Mouse (Mus musculus): ENCODE measurements around the gene Zfp2. TPM values are rescaled to one million over a fixed set of nuclear protein-coding genes. Genes with fewer than 3 reads are reported as not detected.
A peak's percentile ranks its signal among the peaks of the same experiment; 100 is the strongest.

Zfp2 gene
- 2.1 and 2.7 TPM in 2 replicates for polyA plus RNA-seq (2015; fragmentation: Nextera tagmentation; extraction: Ambion mirVana)

DNA sequence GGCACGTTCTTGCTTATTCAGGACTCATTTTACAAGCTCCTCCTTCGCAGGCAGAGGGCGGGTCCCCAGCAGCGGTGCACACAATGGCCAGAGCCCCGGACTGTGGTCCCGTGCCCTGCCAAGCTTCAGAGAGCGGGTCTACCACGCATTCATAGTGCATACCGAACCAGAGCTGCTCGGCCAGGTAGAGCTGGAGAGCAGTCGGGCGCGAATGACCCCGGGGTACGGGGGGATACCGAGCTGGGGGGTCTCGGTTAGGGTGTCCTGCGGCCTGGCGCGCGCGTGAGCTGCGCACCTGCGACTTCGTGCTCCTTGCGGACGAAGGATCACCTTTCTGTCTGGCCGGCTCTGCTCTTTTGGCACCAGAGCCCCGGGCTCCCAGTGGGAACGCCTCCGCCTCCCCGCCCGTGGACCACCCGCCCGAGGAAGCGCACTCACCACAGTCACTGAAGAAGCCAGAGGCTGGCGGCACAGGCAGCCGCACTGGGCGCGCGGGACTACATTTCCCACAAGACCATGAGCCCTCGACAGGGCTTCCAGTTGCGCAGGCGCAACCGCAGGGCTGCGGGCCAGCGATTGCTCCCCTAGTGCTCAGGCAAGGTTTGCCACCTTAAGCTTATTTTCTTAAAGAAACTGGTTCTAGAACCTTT is at the start of gene Zfp2:
Gene Zfp2 (minus strand): TSS at position 495 of the 650 bp plus-strand sequence.
- no peak within 1 kb of the TSS for H3K27ac ChIP-seq (ENCODE audit: low read depth, low read length)
- H3K4me2 ChIP-seq (replicated peaks; ENCODE audit: low read depth) = peak within 1 kb of the TSS; percentile 90
- H3K36me3 ChIP-seq (ENCODE audit: control insufficient read depth, insufficient read depth) = 0 out of 2 replicates have a peak, but pooled peaks cover under 1% of the 10 kb centered on the region
- no peaks in the 10 kb centered on the region for H3K4me1 ChIP-seq (replicated peaks; ENCODE audit: control insufficient read depth, insufficient read depth, low read length)
- H3K27me3 ChIP-seq (replicated peaks; ENCODE audit: control insufficient read depth, insufficient read depth, low read length) = no peaks in the 10 kb centered on the region
- peak within 1 kb of the TSS; percentile 87 for H3K4me3 ChIP-seq (ENCODE audit: low read depth, low read length)
- peak; percentile 97 for ATAC-seq
- peak; percentile 82 for TF ChIP-seq CTCF (IDR thresholded peaks at IDR 0.05; ENCODE audit: low read depth)
- WGBS = under 1% methylated on average over 47 of the region's 47 CpGs
- peak within 1 kb of the TSS; percentile 60 for H3K9ac ChIP-seq (ENCODE audit: low read depth, low read length)
- H3K9me3 ChIP-seq (ENCODE audit: control insufficient read depth) = no peaks in the 10 kb centered on the region

DNA sequence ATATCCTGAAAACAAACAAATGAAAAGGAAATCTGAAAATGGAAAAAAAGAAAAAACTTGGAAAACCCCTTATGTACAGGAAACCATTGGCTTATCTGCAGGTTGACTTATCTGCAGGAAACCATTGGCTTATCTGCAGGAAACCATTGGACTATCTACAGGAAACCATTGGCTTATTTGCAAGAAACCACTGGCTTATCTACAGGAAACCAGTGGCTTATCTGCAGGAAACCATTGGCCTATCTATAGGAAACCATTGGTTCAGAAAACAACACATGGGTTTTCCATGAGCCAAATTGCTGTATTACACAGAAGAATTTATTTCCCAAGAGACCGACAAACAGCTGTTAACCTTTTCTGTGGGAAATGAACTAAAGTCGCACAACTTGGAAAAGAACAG is 48.9 kb upstream of the Zfp2 start:
- H3K27ac ChIP-seq (ENCODE audit: low read depth, low read length) = no peak overlapping the region
- H3K36me3 ChIP-seq (ENCODE audit: control insufficient read depth, insufficient read depth) = no peaks in the 10 kb centered on the region
- no peaks in the 10 kb centered on the region for H3K4me1 ChIP-seq (replicated peaks; ENCODE audit: control insufficient read depth, insufficient read depth, low read length)
- no peaks in the 10 kb centered on the region for H3K27me3 ChIP-seq (replicated peaks; ENCODE audit: control insufficient read depth, insufficient read depth, low read length)
- H3K9ac ChIP-seq (ENCODE audit: low read depth, low read length) = no peak overlapping the region
- WGBS = 81% methylated on average over 2 of the region's 2 CpGs
- H3K4me3 ChIP-seq (ENCODE audit: low read depth, low read length) = no peak overlapping the region
- TF ChIP-seq CTCF (IDR thresholded peaks at IDR 0.05; ENCODE audit: low read depth) = no peak
- no peaks in the 10 kb centered on the region for H3K9me3 ChIP-seq (ENCODE audit: control insufficient read depth)
- ATAC-seq = no peak
- H3K4me2 ChIP-seq (replicated peaks; ENCODE audit: low read depth) = no peak overlapping the region

DNA sequence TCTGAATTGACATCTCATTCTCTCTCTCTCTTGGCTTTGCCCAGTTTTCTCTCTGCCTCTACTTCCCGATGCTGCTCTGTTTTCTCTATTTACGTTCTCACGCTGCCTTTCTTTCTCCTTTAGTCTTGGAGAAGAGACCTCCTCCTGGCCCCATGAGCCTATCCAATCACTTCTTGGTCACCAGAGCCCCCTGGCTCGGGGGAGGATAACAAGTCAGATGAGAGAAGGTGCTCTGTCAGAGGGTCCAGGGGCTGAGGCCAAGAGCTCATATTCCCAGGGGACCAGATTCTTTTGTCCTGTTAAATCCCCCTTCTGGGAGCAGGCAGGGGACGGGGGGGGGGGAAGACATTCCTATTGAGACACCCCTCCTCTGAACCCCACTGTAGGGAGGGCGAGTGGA is 37.7 kb upstream of the Zfp2 start, which contains the start of gene Prop1:
Gene Prop1 (minus strand): TSS at position 101 of the 400 bp plus-strand sequence.
- no peak within 1 kb of the TSS for H3K27ac ChIP-seq (ENCODE audit: low read depth, low read length)
- no peak for TF ChIP-seq CTCF (IDR thresholded peaks at IDR 0.05; ENCODE audit: low read depth)
- H3K9me3 ChIP-seq (ENCODE audit: control insufficient read depth) = no peaks in the 10 kb centered on the region
- no peak for ATAC-seq
- WGBS = 76% methylated on average over 6 of the region's 6 CpGs
- H3K4me2 ChIP-seq (replicated peaks; ENCODE audit: low read depth) = no peak within 1 kb of the TSS
- no peak within 1 kb of the TSS for H3K4me3 ChIP-seq (ENCODE audit: low read depth, low read length)
- H3K27me3 ChIP-seq (replicated peaks; ENCODE audit: control insufficient read depth, insufficient read depth, low read length) = no peaks in the 10 kb centered on the region
- no peaks in the 10 kb centered on the region for H3K36me3 ChIP-seq (ENCODE audit: control insufficient read depth, insufficient read depth)
- H3K9ac ChIP-seq (ENCODE audit: low read depth, low read length) = no peak within 1 kb of the TSS
- H3K4me1 ChIP-seq (replicated peaks; ENCODE audit: control insufficient read depth, insufficient read depth, low read length) = no peaks in the 10 kb centered on the region

DNA sequence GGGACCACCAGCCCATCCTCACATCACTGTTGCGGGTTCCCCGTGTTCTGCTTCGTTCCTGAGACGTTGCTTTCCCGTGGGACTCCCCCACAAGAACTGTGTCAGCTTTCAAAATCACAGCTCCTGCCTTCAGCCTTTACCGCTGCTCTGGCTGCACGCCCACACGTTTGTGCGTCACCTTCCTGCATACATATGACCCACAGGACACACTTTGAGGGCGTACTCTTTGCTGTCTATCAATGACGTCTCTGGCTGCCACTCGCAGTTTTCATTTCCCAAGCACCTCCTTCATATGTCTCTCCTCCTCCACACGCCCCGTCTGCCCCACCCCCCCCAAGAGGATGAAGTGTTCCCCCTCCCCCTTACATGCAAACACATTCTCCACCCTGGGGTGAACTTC is 36.3 kb upstream of the Zfp2 start:
- Histone ChIP-seq H3K4me3 (ENCODE audit: low read depth, low read length) (no peak overlapping the region), H3K27ac (ENCODE audit: low read depth, low read length) (no peak overlapping the region), H3K27me3 (replicated peaks; ENCODE audit: control insufficient read depth, insufficient read depth, low read length) (no peaks in the 10 kb centered on the region), H3K4me2 (replicated peaks; ENCODE audit: low read depth) (no peak overlapping the region), H3K36me3 (ENCODE audit: control insufficient read depth, insufficient read depth) (no peaks in the 10 kb centered on the region), H3K9me3 (ENCODE audit: control insufficient read depth) (no peaks in the 10 kb centered on the region), H3K4me1 (replicated peaks; ENCODE audit: control insufficient read depth, insufficient read depth, low read length) (no peaks in the 10 kb centered on the region), H3K9ac (ENCODE audit: low read depth, low read length) (no peak overlapping the region)
- ATAC-seq = no peak
- TF ChIP-seq CTCF (IDR thresholded peaks at IDR 0.05; ENCODE audit: low read depth) = no peak
- WGBS = 59% methylated on average over 14 of the region's 14 CpGs

DNA sequence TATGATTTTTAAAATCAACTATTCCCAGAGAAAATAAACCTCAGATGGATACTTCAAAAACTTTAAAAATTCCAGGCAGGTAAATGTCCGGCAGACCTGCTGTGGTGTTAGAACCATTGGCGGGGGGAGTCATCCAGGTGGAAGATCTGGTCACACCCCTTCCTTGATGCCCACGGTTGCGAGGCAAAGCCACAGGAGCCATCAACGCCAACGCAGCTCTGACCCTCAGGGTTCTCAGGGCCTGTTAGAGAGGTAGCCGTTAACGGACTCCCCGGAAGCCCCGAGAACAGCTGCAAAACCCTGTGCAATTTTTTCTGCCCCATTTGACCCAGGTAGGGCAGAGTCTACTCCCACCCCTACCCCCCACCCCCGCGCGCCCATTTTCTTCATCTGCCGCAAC is 27.5 kb upstream of the Zfp2 start, which contains the start of gene 4933414I15Rik:
Gene 4933414I15Rik (minus strand): TSS at position 260 of the 400 bp plus-strand sequence.
- Histone ChIP-seq H3K4me2 (replicated peaks; ENCODE audit: low read depth) (no peak within 1 kb of the TSS), H3K9ac (ENCODE audit: low read depth, low read length) (no peak within 1 kb of the TSS), H3K9me3 (ENCODE audit: control insufficient read depth) (no peaks in the 10 kb centered on the region), H3K4me3 (ENCODE audit: low read depth, low read length) (no peak within 1 kb of the TSS), H3K36me3 (ENCODE audit: control insufficient read depth, insufficient read depth) (no peaks in the 10 kb centered on the region), H3K4me1 (replicated peaks; ENCODE audit: control insufficient read depth, insufficient read depth, low read length) (no peaks in the 10 kb centered on the region), H3K27ac (ENCODE audit: low read depth, low read length) (no peak within 1 kb of the TSS), H3K27me3 (replicated peaks; ENCODE audit: control insufficient read depth, insufficient read depth, low read length) (no peaks in the 10 kb centered on the region)
- ATAC-seq = no peak
- 83% methylated on average over 14 of the region's 14 CpGs for WGBS
- TF ChIP-seq CTCF (IDR thresholded peaks at IDR 0.05; ENCODE audit: low read depth) = no peak

DNA sequence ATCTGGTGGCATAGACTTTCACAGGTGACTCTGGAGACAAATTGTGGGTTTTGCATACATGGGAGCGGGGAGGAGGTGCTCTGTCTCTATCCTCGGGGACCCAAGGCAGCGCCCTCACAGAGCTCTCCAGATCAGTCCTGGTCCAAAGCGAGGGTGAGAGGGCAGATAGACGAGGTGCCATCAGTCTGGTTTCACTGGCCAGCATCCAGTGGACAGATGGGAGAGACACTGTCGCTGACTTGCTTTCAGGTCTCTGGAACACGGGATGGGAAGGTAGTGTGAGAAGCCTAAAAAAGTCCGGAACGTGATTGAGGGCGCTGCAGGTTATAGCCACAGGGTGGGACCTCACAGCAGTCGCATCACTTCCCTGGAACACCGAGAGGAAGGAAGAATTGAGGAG is 26.4 kb upstream of the Zfp2 start:
- ATAC-seq = no peak
- Histone ChIP-seq H3K36me3 (ENCODE audit: control insufficient read depth, insufficient read depth) (no peaks in the 10 kb centered on the region), H3K4me1 (replicated peaks; ENCODE audit: control insufficient read depth, insufficient read depth, low read length) (no peaks in the 10 kb centered on the region), H3K9ac (ENCODE audit: low read depth, low read length) (no peak overlapping the region), H3K27me3 (replicated peaks; ENCODE audit: control insufficient read depth, insufficient read depth, low read length) (no peaks in the 10 kb centered on the region), H3K4me2 (replicated peaks; ENCODE audit: low read depth) (no peak overlapping the region), H3K4me3 (ENCODE audit: low read depth, low read length) (no peak overlapping the region), H3K27ac (ENCODE audit: low read depth, low read length) (no peak overlapping the region), H3K9me3 (ENCODE audit: control insufficient read depth) (no peaks in the 10 kb centered on the region)
- 59% methylated on average over 12 of the region's 12 CpGs for WGBS
- TF ChIP-seq CTCF (IDR thresholded peaks at IDR 0.05; ENCODE audit: low read depth) = no peak

Data from intestine, postnatal 0 days (tissue).